Mouse (Mus musculus): ENCODE data around the gene Atat1. TPM values are rescaled to one million over a fixed set of nuclear protein-coding genes. Genes with fewer than 3 reads are reported as not detected.
A peak's percentile ranks its signal among the peaks of the same experiment; 100 is the strongest.

The Atat1 gene
- polyA plus RNA-seq, 1 experiment from 2014 or later: 82.2 TPM

GRCm38 (mm10) chr17:35905587-35905986 is 4.3 kb downstream of the Atat1 start:
- Histone ChIP-seq H3K27ac (ENCODE audit: low read length) (no peak overlapping the region), H3K36me3 (ENCODE audit: insufficient read depth, low read length) (peaks cover 32% of the 10 kb centered on the region), H3K9me3 (ENCODE audit: low read length) (no peaks in the 10 kb centered on the region), H3K9ac (replicated peaks; ENCODE audit: low read length) (no peak overlapping the region), H3K4me1 (ENCODE audit: insufficient read depth, low read length) (peaks cover 13% of the 10 kb centered on the region), H3K27me3 (ENCODE audit: insufficient read depth, low read length) (no peaks in the 10 kb centered on the region), H3K4me2 (replicated peaks; ENCODE audit: low read depth, low read length) (no peak overlapping the region), H3K4me3 (ENCODE audit: low read length) (no peak overlapping the region)
- 100% methylated on average over 1 of the region's 1 CpGs for WGBS
- ATAC-seq (ENCODE audit: low FRiP score, low TSS enrichment): no peak

- Histone ChIP-seq H3K9me3 (ENCODE audit: low read length) (no peaks in the 10 kb centered on the region), H3K4me2 (replicated peaks; ENCODE audit: low read depth, low read length) (no peak overlapping the region), H3K4me1 (ENCODE audit: insufficient read depth, low read length) (peaks cover 6% of the 10 kb centered on the region), H3K27ac (ENCODE audit: low read length) (no peak overlapping the region), H3K27me3 (ENCODE audit: insufficient read depth, low read length) (no peaks in the 10 kb centered on the region), H3K4me3 (ENCODE audit: low read length) (no peak overlapping the region), H3K9ac (replicated peaks; ENCODE audit: low read length) (peak overlapping the region; percentile 27; the same call in 1 of the 2 replicates), H3K36me3 (ENCODE audit: insufficient read depth, low read length) (peaks cover 39% of the 10 kb centered on the region)
- no peak for ATAC-seq (ENCODE audit: low FRiP score, low TSS enrichment)
- WGBS: 65% methylated on average over 4 of the region's 4 CpGs
Observed at GRCm38 (mm10) chr17:35903992-35904355, 5.9 kb downstream of the Atat1 start.

- no peaks in the 10 kb centered on the region for H3K27me3 ChIP-seq (ENCODE audit: insufficient read depth, low read length)
- ATAC-seq (ENCODE audit: low FRiP score, low TSS enrichment): no peak
- H3K27ac ChIP-seq (ENCODE audit: low read length): no peak overlapping the region
- H3K4me1 ChIP-seq (ENCODE audit: insufficient read depth, low read length): peaks cover under 1% of the 10 kb centered on the region; the same call in 1 of the 2 replicates
- peak overlapping the region; percentile 27 for H3K9ac ChIP-seq (replicated peaks; ENCODE audit: low read length)
- peaks cover 39% of the 10 kb centered on the region for H3K36me3 ChIP-seq (ENCODE audit: insufficient read depth, low read length)
- 82% methylated on average over 9 of the region's 9 CpGs for WGBS
- H3K4me2 ChIP-seq (replicated peaks; ENCODE audit: low read depth, low read length): no peak overlapping the region
- no peaks in the 10 kb centered on the region for H3K9me3 ChIP-seq (ENCODE audit: low read length)
- H3K4me3 ChIP-seq (ENCODE audit: low read length): no peak overlapping the region
Observed at GRCm38 (mm10) chr17:35903343-35903991, 6.4 kb downstream of the Atat1 start.

GRCm38 (mm10) chr17:35900636-35901035 is 9.2 kb downstream of the Atat1 start:
- Histone ChIP-seq H3K4me3 (ENCODE audit: low read length) (no peak overlapping the region), H3K4me2 (replicated peaks; ENCODE audit: low read depth, low read length) (no peak overlapping the region), H3K9me3 (ENCODE audit: low read length) (no peaks in the 10 kb centered on the region), H3K4me1 (ENCODE audit: insufficient read depth, low read length) (peaks cover 16% of the 10 kb centered on the region), H3K27ac (ENCODE audit: low read length) (no peak overlapping the region), H3K9ac (replicated peaks; ENCODE audit: low read length) (no peak overlapping the region), H3K36me3 (ENCODE audit: insufficient read depth, low read length) (peaks cover 29% of the 10 kb centered on the region), H3K27me3 (ENCODE audit: insufficient read depth, low read length) (no peaks in the 10 kb centered on the region)
- no peak for ATAC-seq (ENCODE audit: low FRiP score, low TSS enrichment)
- WGBS: 89% methylated on average over 3 of the region's 3 CpGs

- Histone ChIP-seq H3K27ac (ENCODE audit: low read length) (peak overlapping the region; percentile 44), H3K4me3 (ENCODE audit: low read length) (peak overlapping the region; percentile 65), H3K9ac (replicated peaks; ENCODE audit: low read length) (peak overlapping the region; percentile 58)
Observed at GRCm38 (mm10) chr17:35897644-35898573, 12.0 kb downstream of the Atat1 start.

GRCm38 (mm10) chr17:35896781-35897643 is 12.9 kb downstream of the Atat1 start, which contains the start of gene 2310061I04Rik:
2310061I04Rik (minus strand) TSS chr17:35897431.
- H3K36me3 ChIP-seq (ENCODE audit: insufficient read depth, low read length): peaks cover 34% of the 10 kb centered on the region
- H3K27ac ChIP-seq (ENCODE audit: low read length): peak within 1 kb of the TSS; percentile 44
- peak within 1 kb of the TSS; percentile 78 for H3K4me2 ChIP-seq (replicated peaks; ENCODE audit: low read depth, low read length)
- ATAC-seq (ENCODE audit: low FRiP score, low TSS enrichment): peak; percentile 92
- H3K9ac ChIP-seq (replicated peaks; ENCODE audit: low read length): peak within 1 kb of the TSS; percentile 73
- WGBS: under 1% methylated on average over 81 of the region's 86 CpGs
- peaks cover 21% of the 10 kb centered on the region for H3K4me1 ChIP-seq (ENCODE audit: insufficient read depth, low read length)
- no peaks in the 10 kb centered on the region for H3K27me3 ChIP-seq (ENCODE audit: insufficient read depth, low read length)
- no peaks in the 10 kb centered on the region for H3K9me3 ChIP-seq (ENCODE audit: low read length)
- peak within 1 kb of the TSS; percentile 65 for H3K4me3 ChIP-seq (ENCODE audit: low read length)

More at GRCm38 (mm10) chr17:35897644-35898573, 12.0 kb downstream of the Atat1 start:
- ATAC-seq (ENCODE audit: low FRiP score, low TSS enrichment): peak; percentile 43
- Histone ChIP-seq H3K36me3 (ENCODE audit: insufficient read depth, low read length) (peaks cover 28% of the 10 kb centered on the region), H3K27me3 (ENCODE audit: insufficient read depth, low read length) (no peaks in the 10 kb centered on the region), H3K9me3 (ENCODE audit: low read length) (no peaks in the 10 kb centered on the region), H3K4me2 (replicated peaks; ENCODE audit: low read depth, low read length) (peak overlapping the region; percentile 46), H3K4me1 (ENCODE audit: insufficient read depth, low read length) (peaks cover 21% of the 10 kb centered on the region)
- WGBS: 41% methylated on average over 23 of the region's 23 CpGs

- Histone ChIP-seq H3K27ac (ENCODE audit: low read length) (no peak overlapping the region), H3K4me3 (ENCODE audit: low read length) (no peak overlapping the region), H3K9ac (replicated peaks; ENCODE audit: low read length) (no peak overlapping the region), H3K27me3 (ENCODE audit: insufficient read depth, low read length) (no peaks in the 10 kb centered on the region), H3K4me1 (ENCODE audit: insufficient read depth, low read length) (no peaks in the 10 kb centered on the region), H3K4me2 (replicated peaks; ENCODE audit: low read depth, low read length) (no peak overlapping the region), H3K9me3 (ENCODE audit: low read length) (no peaks in the 10 kb centered on the region), H3K36me3 (ENCODE audit: insufficient read depth, low read length) (peaks cover 90% of the 10 kb centered on the region)
- ATAC-seq (ENCODE audit: low FRiP score, low TSS enrichment): no peak
- 76% methylated on average over 17 of the region's 17 CpGs for WGBS
Observed at GRCm38 (mm10) chr17:35887725-35888124, 22.1 kb downstream of the Atat1 start.

- Histone ChIP-seq H3K9ac (replicated peaks; ENCODE audit: low read length) (no peak overlapping the region), H3K4me3 (ENCODE audit: low read length) (no peak overlapping the region), H3K4me2 (replicated peaks; ENCODE audit: low read depth, low read length) (no peak overlapping the region), H3K9me3 (ENCODE audit: low read length) (no peaks in the 10 kb centered on the region), H3K27ac (ENCODE audit: low read length) (no peak overlapping the region), H3K27me3 (ENCODE audit: insufficient read depth, low read length) (no peaks in the 10 kb centered on the region), H3K36me3 (ENCODE audit: insufficient read depth, low read length) (peaks cover 64% of the 10 kb centered on the region), H3K4me1 (ENCODE audit: insufficient read depth, low read length) (peaks cover 12% of the 10 kb centered on the region)
- no peak for ATAC-seq (ENCODE audit: low FRiP score, low TSS enrichment)
- WGBS: 94% methylated on average over 14 of the region's 14 CpGs
Observed at GRCm38 (mm10) chr17:35883777-35884176, 26.1 kb downstream of the Atat1 start.

- Histone ChIP-seq H3K36me3 (ENCODE audit: insufficient read depth, low read length) (peaks cover 57% of the 10 kb centered on the region), H3K27ac (ENCODE audit: low read length) (no peak overlapping the region), H3K9me3 (ENCODE audit: low read length) (no peaks in the 10 kb centered on the region), H3K4me3 (ENCODE audit: low read length) (no peak overlapping the region), H3K9ac (replicated peaks; ENCODE audit: low read length) (no peak overlapping the region), H3K4me1 (ENCODE audit: insufficient read depth, low read length) (peaks cover 12% of the 10 kb centered on the region), H3K4me2 (replicated peaks; ENCODE audit: low read depth, low read length) (no peak overlapping the region), H3K27me3 (ENCODE audit: insufficient read depth, low read length) (no peaks in the 10 kb centered on the region)
- ATAC-seq (ENCODE audit: low FRiP score, low TSS enrichment): no peak
- 94% methylated on average over 17 of the region's 17 CpGs for WGBS
Observed at GRCm38 (mm10) chr17:35882924-35883323, 27.0 kb downstream of the Atat1 start.

All from kidney, embryonic 16.5 days (tissue).